Mouse (Mus musculus) gastrocnemius, postnatal 14 days (tissue): ENCODE results near the gene Dynlt1a. TPM values are rescaled to one million over a fixed set of nuclear protein-coding genes. Genes with fewer than 3 reads are reported as not detected.
A peak's percentile ranks its signal among the peaks of the same experiment; 100 is the strongest.
"Not testable (repeated sequence)": the region's sequence is repeated elsewhere in the genome, so short reads cannot be mapped to it uniquely, and the experiment has no call there.

Source experiments
- DNase-seq: peaks from one replicate; pipeline ENCODE4 v3.0.0; 2021; ENCODE audit warnings: mixed read lengths
- intact Hi-C: fragments of 180-260 bp; cut with DNase I; formaldehyde crosslinking; loops from one replicate; pipeline ENCODE4 v1.15.1; 2025; ENCODE audit warnings: low total_unique reads
- long read RNA-seq, 2 experiments: library from polyadenylated mRNA; stranded (forward); transcript quantifications; one replicate each; pipeline ENCODE4 v2.0.0; 2021
- total RNA-seq, 2 experiments: library from RNA; stranded (reverse); gene quantifications; 2 replicates each; pipeline ENCODE4 v1.2.3; 2021

Gene Dynlt1a
- 1 to 10 TPM; 2.1 to 2.6 TPM for total RNA-seq
- long read RNA-seq, experiment 1, transcript Dynlt1a-201 (5 exons, 3,321 nt), result major isoform, 8 of 14 reads
- long read RNA-seq, experiment 1, partial matches to known transcripts, result 1 of 14 reads
- long read RNA-seq, experiment 1, other reads (novel, unspliced or antisense), result 5 of 14 reads
- long read RNA-seq, experiment 2, transcript Dynlt1a-201 (5 exons, 3,321 nt), result major isoform, 6 of 12 reads
- long read RNA-seq, experiment 2, partial matches to known transcripts, result 0 of 12 reads
- long read RNA-seq, experiment 2, other reads (novel, unspliced or antisense), result 6 of 12 reads

DNA sequence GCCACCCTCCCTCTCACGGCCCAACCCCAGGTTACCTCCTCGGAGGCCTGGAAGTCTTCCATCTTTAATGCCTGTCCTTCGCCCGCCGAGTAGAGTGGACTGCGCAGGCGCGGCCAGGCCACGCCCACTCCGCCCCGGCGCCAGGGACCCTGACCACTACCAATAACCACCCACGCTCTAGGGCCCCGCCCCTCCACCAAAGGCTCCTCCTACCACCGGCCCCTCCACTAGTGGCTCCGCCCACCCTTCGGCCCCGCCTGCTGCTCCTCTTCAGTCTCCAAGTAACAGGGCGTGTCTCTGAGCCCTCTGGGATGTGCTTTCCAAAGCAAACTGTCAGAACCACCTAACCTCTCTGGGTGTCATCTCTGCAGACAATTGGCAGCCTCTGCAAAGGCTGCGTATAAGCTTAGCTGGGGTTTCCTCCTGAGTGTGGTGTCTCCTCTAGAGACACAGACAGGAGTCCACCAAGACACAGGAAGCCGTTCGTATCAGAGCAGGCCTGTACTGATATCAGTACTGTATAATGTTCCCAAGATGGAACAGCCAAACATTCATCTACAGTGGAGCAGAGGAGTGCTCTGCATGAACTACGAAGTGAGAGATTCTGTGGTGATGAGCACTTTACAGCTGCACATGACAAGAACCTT lies at the start of gene Dynlt1a:
Gene Dynlt1a, minus strand, starts transcription at position 162 of the 647 bp plus-strand sequence.
- intact Hi-C loops, result not testable (repeated sequence)

DNA sequence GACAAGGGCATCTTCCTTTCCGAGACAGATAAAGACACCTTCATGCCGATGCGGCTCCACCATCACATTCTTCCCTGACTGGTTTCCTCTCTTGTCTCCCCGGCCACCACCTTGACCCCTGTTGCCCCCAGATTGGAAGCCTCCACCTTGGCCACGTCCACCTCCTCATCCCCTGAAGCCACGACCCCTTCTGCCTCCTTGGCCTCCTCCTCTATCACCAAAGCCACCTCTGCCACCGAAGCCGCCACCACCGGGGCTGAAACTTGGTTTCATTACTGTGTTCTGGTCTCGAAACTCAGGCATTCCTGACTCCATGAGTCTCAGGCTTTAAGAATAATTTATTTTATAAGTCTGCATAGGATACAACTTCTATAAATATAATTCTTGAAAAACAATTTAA lies 38.0 kb upstream of the Dynlt1a start:
- intact Hi-C loops, result not testable (repeated sequence)
- DNase-seq, result peak; percentile 2

More for the DNA sequence above, at the start of gene Dynlt1a:
- peak; percentile 95 for DNase-seq

DNA sequence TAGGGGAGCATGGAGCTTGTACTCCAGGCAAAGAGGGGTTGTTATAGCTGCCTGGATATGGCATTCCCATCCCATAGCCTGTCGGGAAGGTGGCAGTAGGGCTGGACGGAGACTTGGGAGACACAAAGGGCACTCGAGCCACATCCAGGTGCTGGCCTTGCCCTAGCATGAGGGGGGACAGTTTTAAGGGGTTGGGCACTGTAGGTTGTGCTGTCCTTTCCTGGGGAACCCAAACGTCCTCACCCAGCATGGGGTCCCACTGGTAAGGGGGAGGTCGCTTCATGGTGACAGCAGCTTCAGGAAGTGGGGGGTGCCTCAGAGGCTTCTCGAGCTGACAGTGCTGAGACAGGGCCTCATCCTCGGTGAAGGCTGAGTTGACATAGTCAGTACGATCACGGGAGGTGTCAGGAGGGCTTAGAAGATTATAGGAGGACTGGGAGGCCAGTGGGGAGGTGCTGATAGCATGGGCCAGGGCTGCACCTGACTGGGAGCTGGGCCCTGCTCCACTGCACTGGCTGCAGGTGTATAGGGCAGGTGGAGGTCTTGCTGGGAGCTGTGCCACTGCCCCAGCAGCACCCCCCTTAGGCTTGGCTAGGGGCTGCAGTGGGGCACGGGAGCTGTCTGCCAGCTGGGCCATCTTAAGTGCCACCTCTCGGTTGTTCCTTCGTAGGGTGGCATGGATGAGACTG lies 25.4 kb upstream of the Dynlt1a start:
- intact Hi-C loops, result not testable (repeated sequence)

DNA sequence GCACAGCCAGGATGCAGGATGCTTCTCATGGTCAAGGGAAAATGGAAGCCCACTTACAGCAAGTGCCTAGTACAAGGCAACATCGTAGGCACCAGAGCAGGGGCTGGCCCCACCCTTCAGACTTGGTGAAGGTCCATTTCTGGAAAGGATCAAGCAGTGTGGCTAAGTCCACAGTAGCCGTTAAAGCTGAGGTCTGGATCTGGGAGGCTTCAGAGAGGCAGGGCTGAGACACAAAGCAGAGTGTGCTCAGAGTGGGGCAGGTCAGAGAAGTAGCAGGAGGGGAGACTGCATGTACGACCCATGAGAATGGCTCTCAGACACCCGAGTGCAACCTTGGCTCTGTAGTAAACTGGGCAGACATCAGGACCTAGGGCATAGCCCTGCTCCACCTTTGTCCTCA lies 11.7 kb upstream of the Dynlt1a start:
- intact Hi-C loops, result not testable (repeated sequence)

More for the DNA sequence above, 25.4 kb upstream of the Dynlt1a start:
- not testable (repeated sequence) for DNase-seq

DNA sequence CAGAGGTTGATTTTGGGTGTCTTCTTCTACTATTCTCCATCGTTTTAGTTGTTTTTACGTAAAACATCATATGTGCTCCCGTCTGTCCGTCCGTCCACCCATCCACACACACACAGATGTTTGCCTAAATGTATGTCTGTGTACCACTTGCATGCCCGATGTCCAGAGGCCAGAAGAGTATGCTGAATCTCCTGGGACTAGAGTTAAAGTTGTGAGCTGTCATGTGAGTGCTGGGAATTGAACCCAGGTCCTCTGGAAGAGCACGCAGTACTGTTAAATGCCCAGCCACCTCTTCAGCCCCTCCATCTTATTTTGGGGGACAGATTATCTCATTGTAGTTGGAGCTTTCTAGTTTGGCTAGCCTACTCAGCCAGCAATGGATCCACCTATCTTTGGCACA lies 10.3 kb upstream of the Dynlt1a start:
- DNase-seq, result peak; percentile 0
- intact Hi-C loops, result not testable (repeated sequence)

More for the DNA sequence above, 11.7 kb upstream of the Dynlt1a start:
- not testable (repeated sequence) for DNase-seq

DNA sequence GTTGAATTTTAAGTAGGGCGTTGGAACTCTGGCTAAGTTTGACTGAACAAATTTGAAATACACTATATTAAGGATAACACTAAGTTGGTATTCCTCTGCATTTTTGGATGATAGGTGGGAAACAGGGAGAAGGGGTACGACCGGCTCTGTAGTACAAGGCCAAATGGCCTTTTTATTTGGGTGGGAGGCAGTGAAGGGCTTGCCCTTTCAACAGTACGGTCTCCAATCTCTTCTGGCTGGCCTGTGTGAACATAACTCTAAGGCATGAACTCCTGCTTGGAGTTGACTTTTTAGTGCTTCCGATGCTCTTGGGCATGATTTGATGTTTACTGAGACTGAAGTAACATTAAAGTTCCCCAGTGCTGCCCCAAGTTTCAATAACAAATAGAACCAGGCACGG lies 8.2 kb upstream of the Dynlt1a start:
- intact Hi-C loops, result not testable (repeated sequence)

DNA sequence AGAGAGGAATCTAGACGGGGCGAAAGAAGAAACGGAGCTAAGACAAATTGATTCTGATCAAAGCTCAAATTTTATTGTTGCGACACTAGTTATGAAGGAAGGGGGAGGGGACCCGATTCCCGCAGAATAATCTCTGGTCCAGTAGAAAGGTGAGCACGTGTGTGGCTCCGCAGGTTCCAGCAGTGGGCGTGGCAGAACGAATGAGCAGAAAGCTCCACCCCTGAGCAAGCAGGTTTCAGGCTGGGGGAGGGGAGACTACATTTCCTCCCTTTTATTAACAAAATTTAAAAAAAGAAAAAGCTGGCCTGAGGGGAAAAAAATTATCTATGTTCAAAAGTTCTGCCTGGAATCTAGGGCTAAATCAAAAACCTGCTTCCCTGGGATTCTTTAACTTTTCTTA lies 7.7 kb upstream of the Dynlt1a start:
- DNase-seq, intact Hi-C loops: not testable (repeated sequence)

More for the DNA sequence above, 8.2 kb upstream of the Dynlt1a start:
- not testable (repeated sequence) for DNase-seq

DNA sequence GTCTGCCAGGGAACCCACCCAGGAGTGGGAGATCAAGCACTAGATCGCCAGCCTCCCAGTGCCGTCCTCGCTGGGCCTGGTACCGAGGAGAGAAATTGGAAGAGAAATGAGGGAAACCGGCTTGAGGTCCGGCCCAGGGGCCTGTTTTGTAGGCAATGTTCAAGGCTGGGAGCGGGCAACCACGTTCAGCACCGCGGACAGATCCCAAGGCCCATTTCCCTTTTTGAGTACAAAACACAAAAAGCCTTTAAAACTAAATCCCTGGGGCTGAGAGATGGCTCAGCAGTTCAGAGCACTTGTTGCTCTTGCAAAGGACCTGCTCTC lies 4.4 kb upstream of the Dynlt1a start:
- DNase-seq, intact Hi-C loops: not testable (repeated sequence)

DNA sequence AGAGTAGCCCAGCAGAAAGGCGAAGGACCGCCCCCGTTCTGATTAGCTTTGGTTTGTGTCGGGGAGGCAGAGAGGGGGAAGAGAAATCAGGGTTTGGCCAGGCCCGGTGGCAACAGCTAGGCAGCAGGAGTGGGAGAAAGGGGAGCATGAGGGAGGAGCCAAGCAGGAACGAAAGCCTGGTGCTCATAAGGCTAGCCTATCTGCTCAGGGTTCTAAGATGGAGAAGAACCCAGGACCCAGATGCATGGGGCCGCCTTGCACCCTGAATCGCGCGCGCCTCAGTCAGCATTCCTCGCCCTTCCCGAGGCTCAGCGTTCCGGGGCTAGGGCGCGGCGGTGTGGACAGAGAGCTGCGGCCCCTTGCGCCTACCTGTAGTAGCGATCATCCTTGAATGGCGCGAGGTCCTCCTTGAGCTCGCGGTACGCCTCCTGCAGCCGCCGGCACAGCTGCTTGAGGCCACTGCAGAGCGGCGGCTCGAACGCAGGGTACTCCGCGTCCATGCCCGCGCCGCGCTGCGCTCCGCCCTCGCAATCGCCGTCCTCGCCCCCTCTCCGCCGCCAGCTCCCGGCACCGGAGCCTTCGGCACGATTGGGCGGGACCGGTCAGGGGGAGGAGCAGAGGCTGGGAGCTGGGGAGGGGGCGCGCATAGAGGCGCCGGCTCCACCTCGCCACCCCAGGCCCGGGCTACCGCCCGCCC lies 3.9 kb upstream of the Dynlt1a start:
- intact Hi-C loops, result not testable (repeated sequence)

DNA sequence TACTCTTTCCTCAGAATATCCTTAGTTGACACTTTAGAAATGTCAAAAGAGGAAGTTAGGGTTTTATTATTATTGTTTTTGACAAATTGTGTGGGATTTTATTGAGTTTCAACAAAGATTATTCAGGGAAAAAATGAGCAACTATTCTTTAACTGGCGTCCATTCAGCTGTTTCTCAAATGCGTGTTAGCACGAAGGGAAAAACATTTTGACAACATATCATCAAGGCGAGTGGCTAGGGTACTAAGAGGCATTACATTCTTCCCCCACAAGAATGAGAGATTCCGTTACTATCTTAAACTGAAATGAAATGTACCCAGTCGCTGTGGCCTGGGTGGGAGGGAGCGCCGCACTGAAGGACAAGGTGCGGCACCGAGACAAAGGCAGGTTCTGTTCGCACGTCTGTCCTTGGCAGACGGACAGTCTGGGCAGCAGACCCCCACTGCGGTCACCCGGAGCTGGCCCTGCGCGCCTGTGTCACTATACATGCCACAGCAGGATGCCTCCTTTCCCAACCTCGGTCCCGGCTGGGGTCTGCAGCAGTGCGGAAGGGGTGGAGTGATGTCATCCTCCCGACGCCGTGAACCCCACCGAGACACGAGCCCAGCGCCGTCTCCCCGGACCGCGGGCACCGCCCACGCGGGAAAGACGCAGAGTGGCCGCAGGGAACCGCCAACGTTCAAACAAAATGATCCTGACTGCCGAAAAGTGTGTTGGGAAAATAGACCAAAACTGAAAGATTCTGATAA lies 747 bp downstream of the Dynlt1a start:
- intact Hi-C loops, result not testable (repeated sequence)
- peak; percentile 49 for DNase-seq

More for the DNA sequence above, 3.9 kb upstream of the Dynlt1a start:
- not testable (repeated sequence) for DNase-seq

DNA sequence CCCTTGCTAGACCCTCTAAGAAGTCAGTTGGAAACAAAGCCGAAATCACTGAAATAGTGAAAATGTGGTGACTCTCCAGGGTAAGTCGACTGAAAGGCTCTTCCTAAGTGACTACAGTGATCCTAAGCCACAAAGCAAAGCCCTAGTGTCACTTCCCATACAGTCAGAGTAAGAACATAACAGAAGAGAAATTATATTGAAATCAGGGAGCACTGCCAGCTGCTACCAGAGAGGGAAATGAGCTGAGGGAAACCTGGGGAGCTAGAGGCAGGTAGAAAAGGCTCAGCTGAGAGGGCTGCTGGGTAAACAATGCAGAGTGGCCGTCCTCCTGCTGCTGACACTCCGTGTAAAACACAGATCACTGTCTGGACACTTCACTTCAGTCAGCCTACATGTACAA lies 1.6 kb downstream of the Dynlt1a start:
- intact Hi-C loops, DNase-seq: not testable (repeated sequence)

DNA sequence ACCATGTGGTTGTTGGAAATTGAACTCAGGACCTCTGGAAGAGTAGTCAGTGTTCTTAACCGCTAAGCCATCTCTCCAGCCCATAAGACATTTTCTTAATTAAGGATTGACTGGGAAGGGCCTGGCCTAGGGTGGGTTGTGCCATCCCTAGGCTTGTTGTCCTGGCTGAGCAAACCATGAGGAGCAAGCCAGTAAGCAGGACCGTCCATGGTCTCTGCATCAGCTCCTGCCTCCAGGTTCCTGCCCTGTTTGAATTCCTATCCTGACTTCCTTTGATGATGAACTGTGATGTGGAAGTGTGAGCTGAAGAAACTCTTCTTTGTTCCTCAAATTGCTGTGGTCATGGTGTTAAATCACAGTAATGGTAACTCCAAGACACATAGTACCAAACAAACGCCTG lies 2.8 kb downstream of the Dynlt1a start:
- DNase-seq, intact Hi-C loops: not testable (repeated sequence)

DNA sequence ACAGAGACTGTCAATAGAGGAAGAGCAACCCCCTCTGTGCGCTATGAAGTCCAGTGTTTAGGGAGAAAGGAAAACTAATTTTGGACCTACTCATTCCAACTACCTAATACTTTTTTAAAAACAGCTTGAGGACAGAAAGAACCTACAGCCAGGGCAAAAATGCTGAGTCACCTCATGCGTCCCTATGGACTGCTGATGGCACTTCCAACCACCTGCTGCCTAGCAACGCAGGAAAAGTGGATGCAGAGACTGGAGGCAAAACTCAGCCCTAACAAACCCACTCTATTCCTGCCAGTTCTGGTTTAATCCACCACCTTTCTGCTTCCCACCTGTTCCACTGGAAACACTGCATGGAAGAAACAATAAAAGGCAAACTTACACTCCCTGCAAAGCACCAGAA lies 4.5 kb downstream of the Dynlt1a start:
- DNase-seq, intact Hi-C loops: not testable (repeated sequence)

DNA sequence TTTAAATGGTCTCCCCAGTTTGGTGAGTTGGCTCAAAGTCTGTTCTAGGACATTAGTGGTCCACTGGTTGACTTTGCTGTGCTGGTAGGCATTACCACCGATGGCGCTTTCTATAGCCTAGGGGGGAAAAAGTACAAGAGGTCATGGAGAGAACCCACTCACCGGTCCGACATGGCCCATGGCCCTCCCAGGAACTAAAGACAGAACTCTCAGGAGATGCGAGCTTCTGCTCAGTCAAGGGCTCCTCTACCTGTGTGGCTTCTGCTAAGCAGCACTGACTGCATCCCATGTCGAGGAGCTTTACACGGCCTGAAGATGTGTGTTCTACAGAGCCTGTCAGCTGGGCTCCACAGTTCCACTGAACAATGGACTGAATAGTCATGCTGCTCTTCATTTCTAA lies 5.6 kb downstream of the Dynlt1a start:
- intact Hi-C loops, DNase-seq: not testable (repeated sequence)

DNA sequence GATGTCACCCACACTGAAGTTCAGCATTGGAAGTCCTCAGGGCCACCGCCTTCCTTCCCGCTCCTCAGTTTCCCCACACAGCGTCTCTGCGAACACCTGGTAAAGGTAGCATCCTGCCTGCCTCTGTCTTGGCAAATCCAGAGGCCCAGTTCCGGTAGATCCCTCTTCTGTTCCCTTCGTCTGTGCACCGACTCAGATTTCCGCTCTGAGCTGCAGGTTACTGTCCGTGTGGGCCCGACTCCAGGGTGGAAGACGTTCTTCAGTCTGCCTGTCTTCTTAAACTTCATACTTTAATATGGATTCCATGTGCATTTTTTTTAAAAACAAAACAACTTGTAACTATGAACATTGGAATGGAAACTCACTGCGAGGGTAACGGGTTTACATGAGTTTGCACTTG lies 10.8 kb downstream of the Dynlt1a start:
- DNase-seq, intact Hi-C loops: not testable (repeated sequence)

DNA sequence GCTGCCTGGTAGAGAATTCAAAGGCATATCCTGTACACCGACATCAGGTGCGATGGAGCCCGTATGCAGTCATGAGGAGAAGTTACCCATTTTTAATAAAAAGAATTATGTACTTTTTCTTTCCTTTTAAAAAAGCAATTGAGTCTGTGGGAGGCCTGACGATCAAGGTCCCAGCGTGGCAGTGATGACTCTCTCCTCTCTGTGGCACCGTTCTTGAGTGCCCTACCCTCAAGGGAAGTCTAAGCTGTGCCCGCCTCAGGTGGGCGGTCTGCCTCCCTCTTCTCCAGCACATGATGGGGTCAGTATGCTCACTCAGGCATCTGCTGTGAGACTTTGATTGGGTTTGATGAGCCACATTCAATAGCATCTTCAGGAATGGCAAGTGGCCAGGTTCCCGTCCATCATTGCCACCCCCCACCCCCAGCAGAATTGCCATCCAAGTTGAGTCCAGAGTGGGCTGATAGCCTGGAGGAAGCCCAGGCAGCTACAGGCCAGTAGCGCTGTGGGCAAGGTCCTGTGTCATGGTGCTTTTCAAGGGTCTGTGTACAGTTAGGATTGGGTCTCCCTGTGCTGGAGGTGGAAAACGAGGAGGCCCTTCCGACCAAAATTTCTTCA lies 11.5 kb downstream of the Dynlt1a start:
- intact Hi-C loops, DNase-seq: not testable (repeated sequence)

DNA sequence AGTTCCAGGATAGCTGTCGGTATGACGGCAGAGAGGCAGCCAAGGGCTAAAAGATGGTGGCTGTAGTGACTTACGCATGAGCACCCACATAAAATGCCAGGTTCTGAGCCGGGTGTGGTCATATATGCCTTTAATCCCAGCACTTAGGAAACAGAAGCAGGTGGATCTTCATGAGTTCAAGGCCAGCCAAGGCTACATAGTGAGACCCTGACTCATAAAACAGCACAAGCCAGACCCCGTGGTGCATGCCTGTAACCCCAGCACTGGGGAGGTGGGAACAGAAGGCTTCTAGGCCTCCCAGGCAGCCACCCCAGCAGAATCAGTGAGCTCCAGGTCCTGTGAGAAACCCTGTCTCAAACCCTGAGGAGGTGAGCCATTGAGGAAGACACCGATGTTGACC lies 12.4 kb downstream of the Dynlt1a start:
- intact Hi-C loops, DNase-seq: not testable (repeated sequence)

DNA sequence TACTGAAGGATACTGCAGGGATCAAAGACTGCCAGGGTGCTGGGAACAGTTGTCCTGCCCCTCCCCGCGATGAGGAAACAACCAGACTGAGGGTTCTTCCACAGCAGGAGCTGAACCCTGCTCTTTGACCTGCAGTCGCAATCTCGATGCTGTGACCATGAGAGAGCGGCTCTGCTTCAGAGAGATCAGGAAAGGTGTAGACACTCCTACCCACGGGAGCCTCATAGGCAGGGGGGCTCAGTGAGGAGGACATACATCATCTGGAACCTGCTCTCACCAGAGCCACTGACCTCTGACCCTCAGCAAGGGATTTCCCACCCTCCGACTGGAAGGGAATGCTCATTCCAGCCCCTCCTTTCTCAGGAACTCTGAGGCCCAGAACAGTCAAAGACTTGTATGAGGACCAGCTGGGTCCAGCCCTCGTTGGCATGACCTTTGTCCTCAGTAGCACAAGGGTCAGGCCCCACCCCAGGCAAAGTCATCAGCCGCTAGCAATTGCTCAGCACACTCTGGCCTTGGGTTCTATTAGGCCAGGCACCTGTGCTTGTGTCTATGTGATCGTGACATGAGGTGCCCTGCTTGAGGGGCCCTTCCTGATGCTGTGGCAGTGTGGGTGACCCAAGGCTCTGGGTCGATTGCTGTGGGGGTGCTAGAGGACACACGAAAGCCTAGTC lies 17.0 kb downstream of the Dynlt1a start:
- intact Hi-C loops, DNase-seq: not testable (repeated sequence)
